Mouse (Mus musculus) MEL (cell line): ENCODE measurements around the gene Atp6v0b. TPM values are rescaled to one million over a fixed set of nuclear protein-coding genes. Genes with fewer than 3 reads are reported as not detected.
A peak's percentile ranks its signal among the peaks of the same experiment; 100 is the strongest.

Source experiments
- DNase-seq: peaks from one replicate; pipeline ENCODE4 v3.0.0; 2011; ENCODE audit warnings: low read depth, low spot score
- H3K27ac ChIP-seq: 2 replicates; pipeline ENCODE4 v1.5.1; 2012; ENCODE audit warnings: low read depth, mild to moderate bottlenecking, control low read depth, low read length, moderate library complexity; ENCODE audit not compliant: control insufficient read depth
- H3K27me3 ChIP-seq, 2 experiments: fragments of 150-350 bp in 1 of 2; sonication (generic) in 1 of 2; 2 replicates each; pipeline ENCODE4 v1.6.1; 2012; ENCODE audit warnings: low read length in 2 of 2, mild to moderate bottlenecking in 2 of 2, improper control_type of control experiment in 1 of 2, moderate library complexity in 1 of 2; ENCODE audit not compliant: insufficient read depth in 2 of 2, control insufficient read depth in 1 of 2
- H3K36me3 ChIP-seq, 2 experiments: 2 replicates each; pipeline ENCODE4 v1.6.1; 2012 to 2014; ENCODE audit warnings: low read length in 2 of 2, improper control_type of control experiment in 1 of 2, inconsistent platforms in 1 of 2, mild to moderate bottlenecking in 1 of 2; ENCODE audit not compliant: insufficient read depth in 2 of 2, control insufficient read depth in 1 of 2
- H3K4me1 ChIP-seq, 2 experiments: fragments of 150-350 bp in 1 of 2; sonication (generic) in 1 of 2; 2 replicates each; pipeline ENCODE4 v1.6.1; 2012; ENCODE audit warnings: low read length in 2 of 2, improper control_type of control experiment in 1 of 2, mild to moderate bottlenecking in 1 of 2; ENCODE audit not compliant: insufficient read depth in 2 of 2, control insufficient read depth in 1 of 2
- H3K4me3 ChIP-seq, 2 experiments: fragments of 150-350 bp in 1 of 2; sonication (generic) in 1 of 2; 2 replicates each; pipeline ENCODE4 v1.5.1; 2012; ENCODE audit warnings: low read depth in 2 of 2, low read length in 2 of 2, mild to moderate bottlenecking in 2 of 2, moderate library complexity in 2 of 2, control low read depth in 1 of 2, improper control_type of control experiment in 1 of 2; ENCODE audit not compliant: control insufficient read depth in 1 of 2, insufficient read depth in 1 of 2
- H3K79me2 ChIP-seq: 2 replicates; pipeline ENCODE4 v1.6.1; 2012; ENCODE audit warnings: mild to moderate bottlenecking, low read length, moderate library complexity; ENCODE audit not compliant: control insufficient read depth, poor library complexity, insufficient read depth
- H3K9ac ChIP-seq: 2 replicates; pipeline ENCODE4 v1.6.1; 2012; ENCODE audit warnings: low read depth, mild to moderate bottlenecking, control low read depth, low read length, moderate library complexity; ENCODE audit not compliant: control insufficient read depth, poor library complexity, severe bottlenecking
- H3K9me3 ChIP-seq: fragments of 150-350 bp; sonication (generic); replicated peaks from 2 replicates; pipeline ENCODE4 v1.6.1; 2012; ENCODE audit warnings: mild to moderate bottlenecking, low read length, improper control_type of control experiment, moderate library complexity; ENCODE audit not compliant: insufficient read depth
- BHLHE40 ChIP-seq: IDR thresholded peaks from 2 replicates; pipeline ENCODE4 v1.6.1; 2012; ENCODE audit warnings: low read depth, mild to moderate bottlenecking, inconsistent platforms, low read length, improper control_type of control experiment, borderline replicate concordance
- CHD1 ChIP-seq: IDR thresholded peaks from 2 replicates; pipeline ENCODE4 v1.6.1; 2012; ENCODE audit warnings: low read depth, mild to moderate bottlenecking, inconsistent platforms, low read length, improper control_type of control experiment
- CTCF ChIP-seq, 3 experiments: IDR thresholded peaks in 2 of 3; conservative IDR thresholded peaks in 1 of 3; 2 replicates each; pipeline ENCODE4 v1.5.1; 2011 to 2012; ENCODE audit warnings: low read length in 3 of 3, low read depth in 2 of 3, mild to moderate bottlenecking in 2 of 3, improper control_type of control experiment in 1 of 3, inconsistent platforms in 1 of 3, mixed read lengths in 1 of 3, moderate library complexity in 1 of 3; ENCODE audit not compliant: control insufficient read depth in 1 of 3, insufficient read depth in 1 of 3, poor library complexity in 1 of 3, severe bottlenecking in 1 of 3
- E2F4 ChIP-seq: IDR thresholded peaks from 2 replicates; pipeline ENCODE4 v1.6.1; 2011; ENCODE audit warnings: low read depth, low read length, improper control_type of control experiment, borderline replicate concordance
- ELF1 ChIP-seq: IDR thresholded peaks from 2 replicates; pipeline ENCODE4 v1.6.1; 2014; ENCODE audit warnings: low read depth, mild to moderate bottlenecking, inconsistent platforms, low read length, improper control_type of control experiment, moderate library complexity
- EP300 ChIP-seq, 2 experiments: IDR thresholded peaks; 2 replicates each; pipeline ENCODE4 v1.6.1; 2011; ENCODE audit warnings: improper control_type of control experiment in 2 of 2, low read length in 2 of 2, low read depth in 1 of 2, mild to moderate bottlenecking in 1 of 2
- ETS1 ChIP-seq: IDR thresholded peaks from 2 replicates; pipeline ENCODE4 v1.6.1; 2012; ENCODE audit warnings: low read depth, mild to moderate bottlenecking, inconsistent platforms, low read length, improper control_type of control experiment, moderate library complexity
- GABPA ChIP-seq: IDR thresholded peaks from 2 replicates; pipeline ENCODE4 v1.6.1; 2012; ENCODE audit warnings: low read depth, mild to moderate bottlenecking, inconsistent platforms, low read length, improper control_type of control experiment, moderate library complexity
- GATA1 ChIP-seq: IDR thresholded peaks from 2 replicates; pipeline ENCODE4 v1.6.1; 2011; ENCODE audit warnings: low read depth, low read length, improper control_type of control experiment
- HCFC1 ChIP-seq: IDR thresholded peaks from 2 replicates; pipeline ENCODE4 v1.6.1; 2012; ENCODE audit warnings: low read depth, mild to moderate bottlenecking, inconsistent platforms, low read length, improper control_type of control experiment, moderate library complexity
- JUND ChIP-seq: IDR thresholded peaks from 2 replicates; pipeline ENCODE4 v1.6.1; 2011; ENCODE audit warnings: low read depth, mild to moderate bottlenecking, improper control_type of control experiment, low read length
- MAFK ChIP-seq: IDR thresholded peaks from 2 replicates; pipeline ENCODE4 v1.6.1; 2011; ENCODE audit warnings: low read depth, mild to moderate bottlenecking, low read length, improper control_type of control experiment, borderline replicate concordance
- MAX ChIP-seq: IDR thresholded peaks from 2 replicates; pipeline ENCODE4 v1.6.1; 2011; ENCODE audit warnings: low read length, improper control_type of control experiment
- MAZ ChIP-seq: IDR thresholded peaks from 2 replicates; pipeline ENCODE4 v1.6.1; 2012; ENCODE audit warnings: low read depth, mild to moderate bottlenecking, inconsistent platforms, low read length, improper control_type of control experiment
- MEF2A ChIP-seq: IDR thresholded peaks from 2 replicates; pipeline ENCODE4 v1.6.1; 2014; ENCODE audit warnings: low read depth, mild to moderate bottlenecking, inconsistent platforms, low read length, improper control_type of control experiment; ENCODE audit not compliant: poor library complexity, insufficient replicate concordance, severe bottlenecking; ENCODE audit errors: extremely low read depth
- MXI1 ChIP-seq: IDR thresholded peaks from 2 replicates; pipeline ENCODE4 v1.6.1; 2011; ENCODE audit warnings: mild to moderate bottlenecking, low read depth, low read length, improper control_type of control experiment
- NELFE ChIP-seq: IDR thresholded peaks from 2 replicates; pipeline ENCODE4 v1.6.1; 2011; ENCODE audit warnings: low read depth, low read length, improper control_type of control experiment
- NRF1 ChIP-seq: IDR thresholded peaks from 2 replicates; pipeline ENCODE4 v1.6.1; 2014; ENCODE audit warnings: low read depth, mild to moderate bottlenecking, inconsistent platforms, low read length, improper control_type of control experiment, moderate library complexity; ENCODE audit not compliant: poor library complexity, insufficient read depth, severe bottlenecking
- POLR2A ChIP-seq, 2 experiments: IDR thresholded peaks; 2 replicates each; pipeline ENCODE4 v1.6.1; 2011 to 2012; ENCODE audit warnings: low read length in 2 of 2, mild to moderate bottlenecking in 2 of 2, control low read depth in 1 of 2, improper control_type of control experiment in 1 of 2, low read depth in 1 of 2, moderate library complexity in 1 of 2; ENCODE audit not compliant: control insufficient read depth in 1 of 2, insufficient read depth in 1 of 2, poor library complexity in 1 of 2
- POLR2AphosphoS2 ChIP-seq: IDR thresholded peaks from 2 replicates; pipeline ENCODE4 v1.6.1; 2011; ENCODE audit warnings: low read length, improper control_type of control experiment
- POLR2AphosphoS5 ChIP-seq: IDR thresholded peaks from 2 replicates; pipeline ENCODE4 v1.6.1; 2012; ENCODE audit warnings: low read depth, borderline replicate concordance, mild to moderate bottlenecking, inconsistent platforms, low read length, moderate library complexity, mixed read lengths
- RAD21 ChIP-seq: IDR thresholded peaks from 2 replicates; pipeline ENCODE4 v1.6.1; 2011; ENCODE audit warnings: mild to moderate bottlenecking, low read depth, low read length, improper control_type of control experiment
- RCOR1 ChIP-seq: IDR thresholded peaks from 2 replicates; pipeline ENCODE4 v1.6.1; 2012; ENCODE audit warnings: low read depth, mild to moderate bottlenecking, inconsistent platforms, low read length, improper control_type of control experiment
- SIN3A ChIP-seq: IDR thresholded peaks from 2 replicates; pipeline ENCODE4 v1.6.1; 2012; ENCODE audit warnings: low read length, improper control_type of control experiment, inconsistent platforms
- SMC3 ChIP-seq: IDR thresholded peaks from 2 replicates; pipeline ENCODE4 v1.6.1; 2011; ENCODE audit warnings: low read depth, low read length, improper control_type of control experiment
- TAL1 ChIP-seq: IDR thresholded peaks from 2 replicates; pipeline ENCODE4 v1.6.1; 2012; ENCODE audit warnings: mild to moderate bottlenecking, inconsistent platforms, low read length, moderate library complexity, mixed read lengths
- TBP ChIP-seq: IDR thresholded peaks from 2 replicates; pipeline ENCODE4 v1.8.0; 2011; ENCODE audit warnings: low read depth, low read length, improper control_type of control experiment
- TCF12 ChIP-seq: IDR thresholded peaks from 2 replicates; pipeline ENCODE4 v1.6.1; 2014; ENCODE audit warnings: low read depth, mild to moderate bottlenecking, inconsistent platforms, low read length, improper control_type of control experiment, moderate library complexity
- USF1 ChIP-seq: IDR thresholded peaks from 2 replicates; pipeline ENCODE4 v1.6.1; 2014; ENCODE audit warnings: low read depth, mild to moderate bottlenecking, inconsistent platforms, low read length, improper control_type of control experiment, moderate library complexity
- USF2 ChIP-seq, 2 experiments: IDR thresholded peaks; 2 replicates each; pipeline ENCODE4 v1.6.1; 2011 to 2012; ENCODE audit warnings: improper control_type of control experiment in 2 of 2, low read length in 2 of 2, borderline replicate concordance in 1 of 2, inconsistent platforms in 1 of 2, low read depth in 1 of 2, mild to moderate bottlenecking in 1 of 2; ENCODE audit not compliant: insufficient read depth in 1 of 2
- ZKSCAN1 ChIP-seq: IDR thresholded peaks from 2 replicates; pipeline ENCODE4 v1.6.1; 2012; ENCODE audit warnings: low read depth, mild to moderate bottlenecking, inconsistent platforms, low read length, improper control_type of control experiment, moderate library complexity
- ZMIZ1 ChIP-seq: IDR thresholded peaks from 2 replicates; pipeline ENCODE4 v1.6.1; 2012; ENCODE audit warnings: low read depth, mild to moderate bottlenecking, inconsistent platforms, low read length, improper control_type of control experiment, moderate library complexity
- ZNF384 ChIP-seq: IDR thresholded peaks from 2 replicates; pipeline ENCODE4 v1.6.1; 2012; ENCODE audit warnings: low read depth, mild to moderate bottlenecking, inconsistent platforms, low read length, improper control_type of control experiment
- polyA plus RNA-seq, 2 experiments: library from polyadenylated mRNA; stranded (reverse) in 1 of 2; unstranded in 1 of 2; fragments of >175 nt in 1 of 2; fragments of >200 nt in 1 of 2; gene quantifications; 2 replicates each; pipeline versions ENCODE4 v1.2.1 to v1.2.4; 2012; ENCODE audit warnings: low replicate concordance in 2 of 2, low read depth in 1 of 2; ENCODE audit not compliant: insufficient read length in 2 of 2, insufficient read depth in 1 of 2, missing spikeins in 1 of 2
- total RNA-seq: library from RNA; depleted of rRNA; stranded (reverse); fragments of 300-350 nt; gene quantifications from 2 replicates; pipeline ENCODE4 v1.2.3, GENCODE M21; 2012

The Atp6v0b gene
- total and polyA plus RNA-seq, 3 experiments, result 286 to 343 TPM; not detected in 1

DNA sequence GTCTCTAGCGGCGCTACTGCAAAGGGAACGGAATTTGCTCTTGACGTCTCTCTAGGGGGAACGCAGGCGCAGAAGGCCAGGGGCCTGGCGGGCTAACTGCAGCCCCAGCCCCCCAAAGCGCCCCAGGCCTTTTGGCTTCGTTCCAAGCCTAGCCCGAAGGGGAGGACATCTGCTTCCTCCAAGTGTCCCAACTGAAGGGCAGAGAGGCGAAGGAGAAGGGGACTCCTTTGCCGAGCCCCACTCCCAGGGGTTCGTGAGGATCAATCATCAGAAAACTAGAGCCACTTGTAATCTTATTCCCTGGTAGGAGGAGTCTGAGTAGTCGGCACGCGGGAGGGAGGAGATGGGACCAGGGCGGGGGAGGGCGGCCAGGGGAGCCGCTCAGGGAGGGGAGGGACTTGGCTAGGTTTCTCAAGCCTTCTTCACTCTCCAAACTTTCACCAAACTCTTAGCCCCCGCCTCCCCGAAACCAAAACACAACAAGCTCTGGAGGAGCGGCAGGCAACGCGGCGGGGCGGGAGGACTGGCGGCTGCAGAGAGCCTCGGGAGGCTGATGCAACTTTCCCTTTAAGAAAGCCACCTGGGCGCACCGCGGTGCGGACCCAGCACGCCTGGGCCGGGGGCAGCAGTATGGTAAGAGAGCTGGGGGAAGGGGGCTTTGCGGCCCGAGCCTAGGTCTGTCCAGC lies 52.1 kb downstream of the Atp6v0b start:
- Histone ChIP-seq H3K9ac (peak overlapping the region; percentile 72), H3K4me3 (peak overlapping the region; percentile 65 to 100), H3K9me3 (no peaks in the 10 kb centered on the region), H3K4me1 (peaks cover 40 to 54% of the 10 kb centered on the region in 2 experiments), H3K79me2 (peaks cover 3% of the 10 kb centered on the region; the same call in 1 of the 2 replicates), H3K36me3 (peaks cover 0 to 45% of the 10 kb centered on the region in 2 experiments; a peak in 2 of 4 replicates), H3K27ac (peak overlapping the region; percentile 78), H3K27me3 (no peaks in the 10 kb centered on the region)
- peak; percentile 81 for TF ChIP-seq BHLHE40
- TF ChIP-seq TAL1, result no peak
- no peak for TF ChIP-seq ZNF384
- TF ChIP-seq E2F4, result no peak
- TF ChIP-seq NELFE, result peak; percentile 48; the same call in 1 of the 2 replicates
- TF ChIP-seq ELF1, result no peak
- no peak for TF ChIP-seq ZKSCAN1
- TF ChIP-seq TBP, result no peak
- peak; percentile 32; the same call in 1 of the 2 replicates for TF ChIP-seq ZMIZ1
- TF ChIP-seq TCF12, result peak; percentile 50; the same call in 1 of the 2 replicates
- no peak for TF ChIP-seq GABPA
- no peak for TF ChIP-seq POLR2AphosphoS5
- no peak for TF ChIP-seq MEF2A
- no peak for TF ChIP-seq RAD21
- TF ChIP-seq EP300 (IDR thresholded peaks at IDR 0.05; ENCODE audit: low read depth in 1 of 2, low read length in 2 of 2), result no peak
- TF ChIP-seq MXI1, result peak; percentile 78; the same call in 1 of the 2 replicates
- no peak for TF ChIP-seq SMC3
- TF ChIP-seq HCFC1, result peak; percentile 50; the same call in 1 of the 2 replicates
- peak; percentile 47 for TF ChIP-seq ETS1
- no peak for TF ChIP-seq GATA1
- no peak for TF ChIP-seq MAFK
- TF ChIP-seq POLR2AphosphoS2, result 0 out of 2 replicates have a peak, but pooled peaks have one; percentile 26
- TF ChIP-seq USF1, result no peak
- TF ChIP-seq CHD1, result no peak
- peak in 1 of 2 experiments; percentile 41; a peak in 2 of 4 replicates for TF ChIP-seq POLR2A (IDR thresholded peaks at IDR 0.05; ENCODE audit: control insufficient read depth in 1 of 2, insufficient read depth in 1 of 2, low read depth in 1 of 2, low read length in 2 of 2, poor library complexity in 1 of 2)
- TF ChIP-seq NRF1, result peak; percentile 62
- TF ChIP-seq MAZ, result peak; percentile 74
- TF ChIP-seq MAX, result no peak
- TF ChIP-seq RCOR1, result no peak
- TF ChIP-seq USF2 (IDR thresholded peaks at IDR 0.05; ENCODE audit: borderline replicate concordance in 1 of 2, insufficient read depth in 1 of 2, low read depth in 1 of 2, low read length in 2 of 2), result no peak
- peak; percentile 57; the same call in 1 of the 2 replicates for TF ChIP-seq SIN3A
- TF ChIP-seq CTCF (IDR thresholded peaks at IDR 0.05 in 2 of 3, conservative IDR thresholded peaks at IDR 0.05 in 1 of 3; ENCODE audit: control insufficient read depth in 1 of 3, insufficient read depth in 1 of 3, low read depth in 2 of 3, low read length in 3 of 3, poor library complexity in 1 of 3, severe bottlenecking in 1 of 3), result no peak
- no peak for TF ChIP-seq JUND
- DNase-seq, result peak; percentile 94
